Mouse (Mus musculus): ENCODE data around the gene Crispld2. TPM values are rescaled to one million over a fixed set of nuclear protein-coding genes. Genes with fewer than 3 reads are reported as not detected.

Gene Crispld2
- total and polyA plus RNA-seq, 3 experiments = 1.7 to 2.2 TPM; not detected in 1

DNA sequence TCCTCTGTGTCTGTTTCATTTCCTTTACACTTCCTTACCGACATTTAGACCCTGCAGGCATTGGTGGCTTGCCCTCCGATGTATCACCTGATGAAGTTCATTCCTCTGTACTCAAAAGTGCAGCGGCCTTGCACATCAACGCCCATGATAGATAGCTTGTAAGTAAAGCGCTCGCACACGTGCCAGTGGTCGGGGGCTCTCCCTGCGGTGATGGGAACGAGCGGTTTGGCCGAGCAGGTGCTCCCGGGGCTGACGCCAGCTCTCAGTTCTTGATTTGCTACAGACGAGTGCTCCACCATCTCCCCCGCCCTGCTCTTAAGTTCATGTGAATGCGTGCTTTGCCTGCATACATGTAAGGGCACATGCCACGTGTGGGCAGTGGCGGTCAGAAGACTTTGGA is 44.6 kb upstream of the Crispld2 start:
- Histone ChIP-seq H3K27me3 (ENCODE audit: control insufficient read depth in 1 of 2, insufficient read depth in 2 of 2, low read length in 2 of 2) (no peaks in the 10 kb centered on the region), H3K36me3 (ENCODE audit: control insufficient read depth in 1 of 2, insufficient read depth in 2 of 2, low read length in 2 of 2) (peaks cover 0 to 32% of the 10 kb centered on the region in 2 experiments; a peak in 2 of 4 replicates), H3K9ac (ENCODE audit: control insufficient read depth, low read depth, low read length, poor library complexity, severe bottlenecking) (no peak overlapping the region), H3K79me2 (ENCODE audit: control insufficient read depth, insufficient read depth, low read length, poor library complexity) (peaks cover 18% of the 10 kb centered on the region), H3K9me3 (replicated peaks; ENCODE audit: insufficient read depth, low read length) (no peaks in the 10 kb centered on the region), H3K4me1 (ENCODE audit: control insufficient read depth in 1 of 2, insufficient read depth in 2 of 2, low read length in 2 of 2) (no peaks in the 10 kb centered on the region), H3K27ac (ENCODE audit: control insufficient read depth, low read depth, low read length) (no peak overlapping the region), H3K4me3 (ENCODE audit: control insufficient read depth in 1 of 2, insufficient read depth in 1 of 2, low read depth in 2 of 2, low read length in 2 of 2) (no peak overlapping the region)
- TF ChIP-seq NELFE (IDR thresholded peaks at IDR 0.05; ENCODE audit: low read depth, low read length) (no peak), EP300 (IDR thresholded peaks at IDR 0.05; ENCODE audit: low read depth in 1 of 2, low read length in 2 of 2) (no peak), MYB (IDR thresholded peaks at IDR 0.05; ENCODE audit: low read depth, low read length) (no peak), MAFK (IDR thresholded peaks at IDR 0.05; ENCODE audit: borderline replicate concordance, low read depth, low read length) (no peak), MXI1 (IDR thresholded peaks at IDR 0.05; ENCODE audit: low read depth, low read length) (no peak), ZMIZ1 (IDR thresholded peaks at IDR 0.05; ENCODE audit: low read depth, low read length) (no peak), GABPA (IDR thresholded peaks at IDR 0.05; ENCODE audit: low read depth, low read length) (no peak), KAT2A (conservative IDR thresholded peaks at IDR 0.05; ENCODE audit: low read depth, low read length) (no peak), ZKSCAN1 (IDR thresholded peaks at IDR 0.05; ENCODE audit: low read depth, low read length) (no peak)
- DNase-seq (ENCODE audit: low read depth, low spot score) = no peak

DNA sequence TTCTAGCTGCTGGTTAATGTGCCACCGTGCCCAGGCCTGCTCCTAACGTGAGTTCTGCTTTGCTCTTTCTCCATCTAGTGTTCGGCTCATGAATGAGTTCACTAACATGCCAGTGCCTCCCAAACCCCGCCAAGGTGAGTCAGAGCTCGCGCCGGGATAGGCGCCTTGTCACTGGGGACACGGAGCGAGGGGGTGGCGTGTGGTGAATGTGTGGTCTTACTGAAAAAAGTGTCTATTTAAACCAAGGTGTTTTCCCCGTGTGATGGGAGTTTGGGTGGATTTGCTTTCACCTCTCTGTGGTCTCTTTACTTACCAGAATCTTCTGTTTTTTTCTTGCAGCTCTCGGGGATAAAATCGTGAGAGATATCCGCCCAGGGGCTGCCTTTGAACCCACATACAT is 43.9 kb upstream of the Crispld2 start:
- H3K4me3 ChIP-seq (ENCODE audit: control insufficient read depth in 1 of 2, insufficient read depth in 1 of 2, low read depth in 2 of 2, low read length in 2 of 2) = no peak overlapping the region
- H3K27me3 ChIP-seq (ENCODE audit: control insufficient read depth in 1 of 2, insufficient read depth in 2 of 2, low read length in 2 of 2) = no peaks in the 10 kb centered on the region
- no peak overlapping the region for H3K9ac ChIP-seq (ENCODE audit: control insufficient read depth, low read depth, low read length, poor library complexity, severe bottlenecking)
- DNase-seq (ENCODE audit: low read depth, low spot score) = no peak
- H3K4me1 ChIP-seq (ENCODE audit: control insufficient read depth in 1 of 2, insufficient read depth in 2 of 2, low read length in 2 of 2) = no peaks in the 10 kb centered on the region
- H3K36me3 ChIP-seq (ENCODE audit: control insufficient read depth in 1 of 2, insufficient read depth in 2 of 2, low read length in 2 of 2) = peaks cover 0 to 37% of the 10 kb centered on the region in 2 experiments; a peak in 2 of 4 replicates
- no peak for TF ChIP-seq CHD1 (IDR thresholded peaks at IDR 0.05; ENCODE audit: low read depth, low read length)
- TF ChIP-seq TAL1 (IDR thresholded peaks at IDR 0.05; ENCODE audit: low read length) = no peak
- no peak for TF ChIP-seq ELF1 (IDR thresholded peaks at IDR 0.05; ENCODE audit: low read depth, low read length)
- no peak for TF ChIP-seq ZMIZ1 (IDR thresholded peaks at IDR 0.05; ENCODE audit: low read depth, low read length)
- no peak for TF ChIP-seq BHLHE40 (IDR thresholded peaks at IDR 0.05; ENCODE audit: borderline replicate concordance, low read depth, low read length)
- no peak for TF ChIP-seq ETS1 (IDR thresholded peaks at IDR 0.05; ENCODE audit: low read depth, low read length)
- no peak for TF ChIP-seq TCF12 (IDR thresholded peaks at IDR 0.05; ENCODE audit: low read depth, low read length)
- TF ChIP-seq SMC3 (IDR thresholded peaks at IDR 0.05; ENCODE audit: low read depth, low read length) = no peak
- TF ChIP-seq POLR2A (IDR thresholded peaks at IDR 0.05; ENCODE audit: control insufficient read depth in 1 of 2, insufficient read depth in 1 of 2, low read depth in 1 of 2, low read length in 2 of 2, poor library complexity in 1 of 2) = no peak
- no peak for TF ChIP-seq CHD2 (IDR thresholded peaks at IDR 0.05; ENCODE audit: low read length)
- TF ChIP-seq HCFC1 (IDR thresholded peaks at IDR 0.05; ENCODE audit: low read depth, low read length) = no peak
- no peak for TF ChIP-seq POLR2AphosphoS2 (IDR thresholded peaks at IDR 0.05; ENCODE audit: low read length)
- TF ChIP-seq ZC3H11A (IDR thresholded peaks at IDR 0.05; ENCODE audit: low read depth, low read length) = no peak
- no peak for TF ChIP-seq MAX (IDR thresholded peaks at IDR 0.05; ENCODE audit: low read length)
- no peak for TF ChIP-seq CTCF (IDR thresholded peaks at IDR 0.05 in 2 of 3, conservative IDR thresholded peaks at IDR 0.05 in 1 of 3; ENCODE audit: control insufficient read depth in 1 of 3, insufficient read depth in 1 of 3, low read depth in 2 of 3, low read length in 3 of 3, poor library complexity in 1 of 3, severe bottlenecking in 1 of 3)
- no peak for TF ChIP-seq KAT2A (conservative IDR thresholded peaks at IDR 0.05; ENCODE audit: low read depth, low read length)
- TF ChIP-seq ZNF384 (IDR thresholded peaks at IDR 0.05; ENCODE audit: low read depth, low read length) = no peak
- H3K79me2 ChIP-seq (ENCODE audit: control insufficient read depth, insufficient read depth, low read length, poor library complexity) = peaks cover 18% of the 10 kb centered on the region
- no peaks in the 10 kb centered on the region for H3K9me3 ChIP-seq (replicated peaks; ENCODE audit: insufficient read depth, low read length)
- H3K27ac ChIP-seq (ENCODE audit: control insufficient read depth, low read depth, low read length) = no peak overlapping the region

All from MEL (cell line).